ENCODE assay signal across 9 mouse cellular contexts in the genomic region with DNA sequence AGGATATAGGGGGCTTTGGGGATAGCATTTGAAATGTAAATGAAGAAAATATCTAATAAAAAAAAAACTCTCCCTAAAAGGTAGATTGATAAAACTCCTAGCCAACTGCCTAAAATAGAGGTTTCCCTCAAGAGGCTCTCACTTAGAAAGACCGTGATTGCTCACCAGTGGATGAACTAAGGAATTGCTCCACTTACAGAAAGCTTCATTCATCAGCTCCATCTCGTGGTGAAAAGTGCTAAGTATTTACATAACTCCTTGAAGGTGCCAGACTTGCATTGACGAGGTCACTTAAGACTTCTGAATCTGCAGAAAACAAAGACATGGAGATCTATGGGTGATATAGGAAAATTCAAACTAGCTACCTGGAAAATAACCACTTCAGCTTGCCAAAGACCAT. TPM values are rescaled to one million over a fixed set of nuclear protein-coding genes. Genes with fewer than 3 reads are reported as not detected.
A peak's percentile ranks its signal among the peaks of the same experiment; 100 is the strongest.
DNase-seq lines count a peak whose midpoint lies in the region; ATAC-seq lines count a peak whose summit lies in the region.
"Had no signal": no experiment of that assay in that cellular context is flagged by ENCODE, and none has a peak within 500 bp of the region (broad histone marks: within the 10 kb centered on the region; RNA-seq: fewer than 3 reads in every experiment).

No protein-coding gene starts in this region.

- ATAC-seq in megakaryocyte-erythroid progenitor cell, adult 5-6 weeks (replicated peaks; ENCODE audit: low FRiP score, low TSS enrichment, poor library complexity, severe bottlenecking) = no peak
- ATAC-seq: intestine, embryonic 16.5 days had no signal

- DNase-seq in cerebellum, postnatal 10 days = peak; percentile 19 to 37
- no peak for DNase-seq in cerebellum, adult 8-10 months
- DNase-seq in layer of hippocampus, adult 11-12 months (ENCODE audit: low spot score) = peak; percentile 54
- no peak for DNase-seq in layer of hippocampus, postnatal 36 days
- peak; percentile 5 for DNase-seq in thymus, postnatal 14 days
- DNase-seq in thymus, postnatal 25 days = no peak
- no peak for DNase-seq in urinary bladder, postnatal 25 days (ENCODE audit: low spot score)

RNA-seq across cellular contexts. Expression of gene Tas2r144, which starts 17.4 kb away (rescaled TPM):
- not detected for total RNA-seq in layer of hippocampus, postnatal 36 days (2021)
- total RNA-seq in megakaryocyte-erythroid progenitor cell, adult 5-6 weeks (2014; fragmentation: Nextera tagmentation) = not detected in 2 replicates
- not detected in 2 replicates for total RNA-seq in megakaryocyte-erythroid progenitor cell, adult 5-6 weeks (2017)

RNA-seq across cellular contexts. Expression of gene Gstk1, which starts 48.0 kb away (rescaled TPM):
- 1 to 10 TPM; 9.5 to 9.6 TPM for total RNA-seq in layer of hippocampus, postnatal 36 days (2021)
- total RNA-seq in megakaryocyte-erythroid progenitor cell, adult 5-6 weeks (2014; fragmentation: Nextera tagmentation) = 6.0 and 7.8 TPM in 2 replicates
- total RNA-seq in megakaryocyte-erythroid progenitor cell, adult 5-6 weeks (2017) = 1.6 and 5.3 TPM in 2 replicates

RNA-seq across cellular contexts. Expression of gene Tas2r139, which starts 57.0 kb away (rescaled TPM):
- total RNA-seq in layer of hippocampus, postnatal 36 days (2021) = not detected
- not detected in 2 replicates for total RNA-seq in megakaryocyte-erythroid progenitor cell, adult 5-6 weeks (2014; fragmentation: Nextera tagmentation)
- total RNA-seq in megakaryocyte-erythroid progenitor cell, adult 5-6 weeks (2017) = not detected in 2 replicates

Comparison
In these comparisons a context has a peak if more than half of its experiments do, and no peak if none do; other contexts are left out.
1. DNase-seq: peak in cerebellum, postnatal 10 days (2 of 2), layer of hippocampus, adult 11-12 months (single experiment) and thymus, postnatal 14 days (single experiment); none in cerebellum, adult 8-10 months (single experiment), layer of hippocampus, postnatal 36 days (0 of 2), thymus, postnatal 25 days (single experiment) and urinary bladder, postnatal 25 days (single experiment).